Mouse (Mus musculus) cerebellum, adult 9-10 months (tissue): ENCODE data around the gene Birc3.
"Not testable (repeated sequence)": the region's sequence is repeated elsewhere in the genome, so short reads cannot be mapped to it uniquely, and the experiment has no call there.

ENCODE experiments used
- DNase-seq: peaks from one replicate; pipeline ENCODE4 v3.0.0; 2022

Gene Birc3

DNA sequence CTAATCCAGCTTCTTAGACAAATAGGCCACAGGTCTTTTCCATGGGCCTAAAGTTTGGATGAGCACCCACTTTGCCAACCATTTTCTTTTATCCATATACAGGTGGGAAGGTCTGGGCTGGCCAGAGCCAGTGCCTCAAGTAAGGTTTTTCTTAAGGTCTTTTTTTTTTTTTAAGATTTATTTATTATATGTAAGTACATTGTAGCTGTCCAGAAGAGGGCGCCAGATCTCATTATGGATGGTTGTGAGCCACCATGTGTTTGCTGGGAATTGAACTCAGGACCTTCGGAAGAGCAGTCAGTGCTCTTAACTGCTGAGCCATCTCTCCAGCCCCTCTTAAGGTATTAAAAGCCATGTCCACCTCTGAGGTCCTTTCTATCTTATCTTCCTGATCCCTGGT is 6.0 kb downstream of the Birc3 start:
- not testable (repeated sequence) for DNase-seq

GRCm38 (mm10) chr9:7860976-7861375 is 12.0 kb downstream of the Birc3 start:
- no peak for DNase-seq

DNA sequence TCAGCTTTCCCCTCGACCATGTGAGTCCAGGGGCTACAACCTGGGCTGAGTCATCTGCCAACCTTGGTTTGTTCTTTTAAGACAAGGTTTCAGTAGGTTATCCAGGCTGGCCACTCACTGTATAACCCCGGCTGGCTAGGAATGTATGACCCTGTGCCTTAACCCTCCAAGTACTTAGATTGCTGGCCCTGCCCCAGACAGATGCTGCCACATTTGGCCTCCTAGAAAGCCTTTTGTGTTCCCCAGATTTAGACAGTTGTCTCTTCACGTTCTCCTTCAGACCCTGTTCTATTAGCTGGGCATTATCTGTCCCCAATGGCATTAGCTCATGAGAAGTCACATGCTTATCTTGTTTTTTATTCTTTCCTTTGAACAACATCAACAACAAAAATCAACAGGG is 17.1 kb downstream of the Birc3 start:
- no peak for DNase-seq

DNA sequence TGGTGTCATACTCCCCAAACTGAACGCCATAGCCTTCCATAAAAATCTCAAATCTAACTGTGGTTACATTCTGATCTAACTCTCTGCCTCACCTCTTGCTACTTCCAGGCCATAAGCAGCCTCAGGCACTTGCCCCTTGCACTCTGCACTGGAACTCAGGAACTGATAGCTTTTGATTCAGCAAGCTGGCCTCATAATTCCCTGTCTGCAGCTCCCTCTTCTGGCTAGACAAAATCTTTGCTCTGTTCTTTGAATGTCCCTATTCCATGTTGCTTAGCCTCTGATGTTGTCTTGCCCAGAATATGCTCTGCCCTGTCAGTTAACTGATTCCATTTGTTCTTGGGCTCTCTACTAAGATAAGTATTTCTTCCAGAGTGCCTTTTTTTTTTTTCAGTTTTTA is 17.6 kb downstream of the Birc3 start:
- peak; percentile 49 for DNase-seq

DNA sequence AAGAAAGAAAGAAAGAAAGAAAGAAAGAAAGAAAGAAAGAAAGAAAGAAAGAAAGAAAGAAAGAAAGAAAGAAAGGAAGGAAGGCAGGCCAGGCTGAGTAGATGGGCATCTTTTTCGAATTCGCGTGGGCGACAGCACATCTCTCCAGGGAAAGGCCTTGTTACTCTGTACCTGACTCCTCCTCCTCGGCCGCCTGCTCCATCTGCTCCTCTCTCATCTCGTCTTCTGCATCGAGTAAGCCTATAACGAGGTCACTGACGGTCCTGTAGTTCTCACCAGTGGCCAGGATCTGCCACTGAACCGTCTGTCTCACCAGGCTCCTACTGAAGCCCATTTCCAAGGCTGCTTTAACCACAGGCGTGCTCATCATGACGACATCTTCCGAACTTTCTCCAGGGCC is 18.8 kb downstream of the Birc3 start:
- DNase-seq: peak; percentile 55

DNA sequence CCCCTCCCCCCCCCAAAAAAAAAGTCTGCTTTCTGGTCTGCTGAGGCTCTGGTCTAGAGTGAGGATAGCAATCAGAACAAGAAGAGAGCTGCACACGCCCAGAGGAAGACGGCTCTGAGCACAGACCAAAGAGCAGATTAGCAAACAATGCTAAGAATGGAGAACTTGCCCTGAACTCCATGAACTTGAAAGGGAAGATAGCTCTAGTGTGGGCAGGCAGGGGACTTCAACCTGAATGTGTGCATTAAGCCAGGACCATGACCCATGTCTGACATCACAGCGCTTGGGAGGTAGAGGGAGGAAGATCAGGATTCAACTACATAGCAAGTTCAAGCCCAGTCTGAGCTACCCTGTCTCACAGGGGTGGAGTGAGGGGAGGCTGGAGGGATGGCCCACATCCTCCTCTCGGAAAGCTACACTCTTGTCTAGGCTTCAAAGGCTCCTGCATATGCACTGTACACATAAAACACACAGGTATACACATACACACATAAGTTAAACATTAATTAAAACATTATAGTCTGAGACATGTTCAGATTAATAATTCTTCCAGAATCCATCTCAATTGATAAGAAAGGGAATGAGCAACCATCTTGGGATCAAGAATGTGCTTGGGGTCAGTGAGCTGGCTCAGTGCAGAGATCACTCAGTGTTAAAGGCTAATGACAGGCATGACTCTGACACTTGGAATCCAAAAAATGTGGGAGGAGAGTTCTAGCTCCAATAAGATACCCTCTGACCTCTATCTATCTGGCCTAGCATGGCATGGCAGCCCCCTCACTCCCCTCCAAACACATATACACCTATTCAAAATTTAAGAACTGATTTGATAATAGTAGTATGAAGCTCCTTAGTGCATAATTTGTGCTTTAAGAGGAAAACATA is 20.4 kb downstream of the Birc3 start:
- DNase-seq: no peak

DNA sequence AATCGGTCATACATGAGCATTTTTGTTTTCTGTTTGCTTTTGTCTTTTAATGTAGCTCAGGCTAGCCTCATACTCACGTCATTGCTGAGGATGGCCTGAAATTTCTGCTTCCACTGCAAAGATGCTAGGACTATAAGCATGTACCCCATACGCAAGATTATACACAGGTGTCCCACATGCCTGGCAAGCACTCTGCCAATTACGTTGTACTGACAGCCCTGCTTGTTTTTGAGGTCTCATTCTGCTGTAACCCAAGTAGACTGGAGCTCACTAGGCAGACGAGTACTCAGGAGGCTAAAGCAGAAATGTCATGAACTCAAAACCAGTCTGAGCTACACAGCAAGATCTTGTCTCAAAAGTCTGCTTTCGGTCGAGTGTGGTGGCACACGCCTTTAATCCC is 21.1 kb downstream of the Birc3 start:
- no peak for DNase-seq

GRCm38 (mm10) chr9:7848191-7848590 is 24.8 kb downstream of the Birc3 start:
- DNase-seq: no peak

- no peak for DNase-seq
Observed at GRCm38 (mm10) chr9:7846667-7847199, 26.3 kb downstream of the Birc3 start.

GRCm38 (mm10) chr9:7845216-7845895 is 27.6 kb downstream of the Birc3 start:
- no peak for DNase-seq

DNA sequence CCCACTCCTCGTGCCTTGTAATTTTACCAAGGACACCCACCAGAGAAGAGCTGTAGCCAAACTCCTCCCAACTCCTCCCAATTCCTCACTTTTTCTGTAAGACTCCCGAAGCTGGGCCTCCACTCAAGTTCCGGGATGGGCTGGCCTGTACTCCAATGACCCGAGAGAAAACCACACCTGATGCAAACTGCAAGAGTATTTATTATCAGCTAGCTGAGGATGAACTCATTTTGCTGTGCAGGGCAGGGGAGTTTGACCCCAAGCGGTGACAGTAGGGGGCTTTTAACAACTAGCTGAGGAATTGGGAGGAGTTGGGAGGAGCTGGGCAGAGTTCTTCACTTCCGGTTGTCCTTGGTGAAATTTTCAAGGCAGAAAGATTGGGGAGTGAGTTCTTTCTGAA is 31.8 kb downstream of the Birc3 start:
- DNase-seq: no peak

GRCm38 (mm10) chr9:7837806-7838440 is 35.1 kb downstream of the Birc3 start:
- peak; percentile 49 for DNase-seq

DNA sequence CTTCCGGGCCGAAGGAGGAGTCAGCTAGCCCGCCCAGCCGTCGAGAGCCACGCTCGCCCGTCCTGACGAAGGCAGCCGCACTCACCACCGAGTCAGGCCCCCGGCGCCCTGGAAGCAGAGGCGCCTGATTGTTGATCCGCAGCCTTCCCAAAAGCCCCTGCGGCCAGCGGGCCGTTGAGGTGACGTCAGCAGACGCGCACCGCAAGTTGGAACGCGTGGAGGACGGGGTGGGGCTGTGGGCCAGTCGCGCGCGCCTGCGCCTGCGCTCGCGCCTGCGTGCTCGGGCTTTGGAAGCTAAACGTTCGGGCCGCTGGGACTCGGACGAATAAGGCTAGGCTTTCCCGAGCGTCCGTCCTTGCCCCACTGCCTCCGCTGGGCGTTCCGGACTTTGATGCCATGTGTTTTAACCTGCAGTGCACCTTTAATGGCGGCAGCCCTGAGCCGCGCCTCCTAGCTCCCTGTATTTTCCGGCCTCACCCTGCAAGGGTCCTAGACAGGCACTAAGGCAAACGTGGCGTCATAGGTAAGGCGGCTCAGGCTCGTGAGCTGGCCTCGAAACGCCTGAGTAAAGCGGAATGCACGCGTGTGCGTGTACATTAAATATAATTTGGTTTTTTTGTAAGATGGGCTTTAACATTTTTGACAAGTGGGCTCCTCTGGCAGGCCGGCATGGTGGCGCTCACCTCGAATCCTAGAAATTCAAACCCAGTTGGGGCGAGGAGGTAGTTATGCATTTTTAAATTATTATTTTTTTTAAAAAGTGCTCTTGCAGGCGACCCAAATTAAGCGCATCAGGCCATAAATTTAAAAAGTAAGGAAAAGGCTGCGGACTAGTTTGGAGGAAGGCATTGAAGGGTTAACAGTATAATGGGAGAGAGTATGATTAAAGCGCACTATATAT is 35.8 kb downstream of the Birc3 start, which contains the start of gene Birc2:
Gene Birc2 (minus strand): TSS at position 160 of the 901 bp plus-strand sequence.
- peak; percentile 96 for DNase-seq

GRCm38 (mm10) chr9:7836331-7836730 is 36.7 kb downstream of the Birc3 start:
- DNase-seq: peak; percentile 75

- no peak for DNase-seq
Observed at GRCm38 (mm10) chr9:7835302-7835701, 37.7 kb downstream of the Birc3 start.

DNA sequence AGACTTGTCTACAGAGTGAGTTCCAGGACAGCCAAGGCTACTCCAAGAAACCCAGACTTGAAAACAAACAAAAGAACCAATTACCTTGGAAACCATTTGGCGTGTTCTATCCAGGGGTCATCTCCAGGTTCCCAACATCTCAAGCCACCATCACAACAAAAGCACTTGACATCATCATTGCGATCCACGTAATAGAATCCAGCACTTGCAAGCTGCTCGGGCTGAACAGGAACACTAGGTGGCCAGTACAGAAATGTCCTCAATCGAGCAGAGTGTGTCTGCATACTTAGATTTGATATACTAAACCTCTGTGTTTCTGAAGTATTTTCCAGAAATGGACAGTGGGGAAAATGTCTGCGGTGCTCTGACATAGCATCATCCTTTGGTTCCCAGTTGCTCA is 39.6 kb downstream of the Birc3 start:
- no peak for DNase-seq

GRCm38 (mm10) chr9:7829531-7830528 is 43.2 kb downstream of the Birc3 start:
- no peak for DNase-seq

GRCm38 (mm10) chr9:7828706-7829105 is 44.3 kb downstream of the Birc3 start:
- no peak for DNase-seq

GRCm38 (mm10) chr9:7824916-7825315 is 48.1 kb downstream of the Birc3 start:
- DNase-seq: no peak

DNA sequence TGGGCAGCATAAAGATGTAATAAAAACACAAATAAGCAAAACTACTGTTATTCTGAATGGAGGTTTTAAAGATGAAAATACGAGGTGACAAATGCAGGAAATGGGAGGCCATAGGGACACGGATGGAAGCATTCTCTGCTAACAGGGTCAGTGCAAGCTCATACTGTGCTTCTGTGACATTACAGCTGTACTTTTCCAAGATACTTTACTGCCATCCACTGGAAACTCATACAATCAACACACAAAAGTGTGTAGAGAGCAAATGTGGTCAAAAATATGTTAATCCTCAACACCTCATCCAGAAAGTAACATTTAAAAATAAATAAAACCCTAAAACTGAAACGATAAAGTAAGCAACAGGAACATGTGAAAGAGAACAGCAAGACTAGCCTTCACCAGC is 50.2 kb downstream of the Birc3 start:
- no peak for DNase-seq

GRCm38 (mm10) chr9:7805101-7805506 is 67.9 kb downstream of the Birc3 start:
- no peak for DNase-seq
